Mouse (Mus musculus): Measurements from ENCODE around the gene Rbm3. TPM values are rescaled to one million over a fixed set of nuclear protein-coding genes. Genes with fewer than 3 reads are reported as not detected.
A peak's percentile ranks its signal among the peaks of the same experiment; 100 is the strongest.
"Not testable (repeated sequence)": the region's sequence is repeated elsewhere in the genome, so short reads cannot be mapped to it uniquely, and the experiment has no call there.

The Rbm3 gene
- polyA plus RNA-seq, 1 experiment from 2014 or later, result 510 TPM

DNA sequence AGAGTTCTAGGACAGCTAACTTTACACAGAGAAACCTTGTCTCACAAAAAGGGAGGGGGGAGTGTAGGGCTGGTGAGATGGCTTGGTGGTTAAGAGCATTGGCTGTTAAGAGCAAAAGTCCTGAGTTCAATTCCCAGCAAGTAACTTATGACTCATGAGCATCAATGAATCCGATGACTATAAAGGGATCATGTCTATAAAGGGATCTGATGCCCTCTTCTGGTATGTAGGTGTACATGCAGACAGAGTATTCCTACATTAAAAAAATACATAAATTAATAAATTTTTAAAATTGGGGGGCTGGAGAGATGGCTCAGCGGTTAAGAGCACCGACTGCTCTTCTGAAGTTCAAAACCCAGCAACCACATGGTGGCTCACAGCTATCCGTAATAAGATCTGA, 30.4 kb downstream of the Rbm3 start:
- DNase-seq (ENCODE audit: low spot score), result no peak
- Histone ChIP-seq H3K27me3 (ENCODE audit: low read depth, poor library complexity, severe bottlenecking) (no peaks in the 10 kb centered on the region), H3K4me3 (no peak overlapping the region), H3K27ac (no peak overlapping the region), H3K9me3 (replicated peaks) (no peaks in the 10 kb centered on the region), H3K4me1 (no peaks in the 10 kb centered on the region), H3K36me3 (no peaks in the 10 kb centered on the region)
- 82% methylated on average over 4 of the region's 4 CpGs for WGBS

DNA sequence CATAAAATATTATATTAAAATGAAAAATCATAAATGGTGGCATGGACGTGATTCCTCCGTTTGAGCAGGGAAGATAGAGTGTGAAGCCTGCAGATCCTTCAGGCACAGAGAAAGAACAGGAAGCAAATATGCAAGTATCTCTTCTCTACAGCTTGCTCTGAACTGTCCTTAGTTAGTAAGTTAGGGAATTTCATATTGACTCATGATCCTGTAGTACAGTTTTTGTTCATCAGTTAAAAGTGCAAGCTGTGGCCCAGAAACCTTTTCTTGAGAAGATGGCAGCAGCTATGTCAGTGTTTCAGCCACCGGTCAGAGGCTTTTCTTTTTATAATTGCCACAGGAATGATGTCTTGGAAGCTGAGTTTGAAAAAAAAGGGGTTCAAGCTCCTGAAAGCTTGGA, 40.7 kb downstream of the Rbm3 start:
- no peaks in the 10 kb centered on the region for H3K36me3 ChIP-seq
- WGBS, result 99% methylated on average over 3 of the region's 3 CpGs
- H3K27ac ChIP-seq, result no peak overlapping the region
- H3K9me3 ChIP-seq (replicated peaks), result no peaks in the 10 kb centered on the region
- no peaks in the 10 kb centered on the region for H3K27me3 ChIP-seq (ENCODE audit: low read depth, poor library complexity, severe bottlenecking)
- no peak overlapping the region for H3K4me3 ChIP-seq
- DNase-seq (ENCODE audit: low spot score), result no peak
- peaks cover 6% of the 10 kb centered on the region; the same call in 1 of the 2 replicates for H3K4me1 ChIP-seq

DNA sequence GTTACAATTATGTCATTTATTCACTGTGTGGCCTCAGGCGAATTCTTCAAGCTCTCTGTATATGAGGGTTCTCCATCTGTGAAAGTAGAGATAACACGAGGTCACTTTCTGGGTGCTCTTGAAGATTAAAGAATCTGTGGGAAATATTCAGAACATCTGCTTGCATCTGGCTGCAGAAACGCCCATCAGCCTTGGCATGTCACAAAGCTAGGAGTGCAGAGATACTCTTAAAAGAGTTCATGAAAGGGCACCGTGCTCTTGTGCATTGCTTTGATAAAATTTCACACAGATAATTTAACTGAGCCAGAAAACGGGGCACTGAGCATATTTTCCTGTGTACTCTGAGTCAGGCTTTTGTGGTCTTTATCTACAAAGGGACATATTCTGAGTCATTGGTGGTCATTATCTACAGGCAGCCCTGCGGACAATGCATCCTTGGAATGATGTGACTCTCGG, 43.4 kb downstream of the Rbm3 start:
- DNase-seq (ENCODE audit: low spot score), result no peak
- no peaks in the 10 kb centered on the region for H3K9me3 ChIP-seq (replicated peaks)
- H3K36me3 ChIP-seq, result no peaks in the 10 kb centered on the region

GRCm38 (mm10) chrX:8101017-8101416, 44.7 kb downstream of the Rbm3 start:
- H3K9me3 ChIP-seq (replicated peaks), result no peaks in the 10 kb centered on the region
- no peaks in the 10 kb centered on the region for H3K27me3 ChIP-seq (ENCODE audit: low read depth, poor library complexity, severe bottlenecking)
- 13% methylated on average over 3 of the region's 3 CpGs for WGBS
- H3K27ac ChIP-seq, result peak overlapping the region; percentile 70; the same call in 1 of the 2 replicates
- H3K4me1 ChIP-seq, result peaks cover 6% of the 10 kb centered on the region; the same call in 1 of the 2 replicates
- DNase-seq (ENCODE audit: low spot score), result peak; percentile 67
- no peak overlapping the region for H3K4me3 ChIP-seq
- H3K36me3 ChIP-seq, result no peaks in the 10 kb centered on the region

More for the DNA sequence above, 43.4 kb downstream of the Rbm3 start:
- Histone ChIP-seq H3K4me1 (peaks cover 6% of the 10 kb centered on the region; the same call in 1 of the 2 replicates), H3K4me3 (no peak overlapping the region), H3K27ac (no peak overlapping the region), H3K27me3 (ENCODE audit: low read depth, poor library complexity, severe bottlenecking) (no peaks in the 10 kb centered on the region)
- 76% methylated on average over 7 of the region's 7 CpGs for WGBS

GRCm38 (mm10) chrX:8099435-8099834, 46.2 kb downstream of the Rbm3 start:
- Histone ChIP-seq H3K27ac (no peak overlapping the region), H3K27me3 (ENCODE audit: low read depth, poor library complexity, severe bottlenecking) (no peaks in the 10 kb centered on the region), H3K4me1 (peaks cover 6% of the 10 kb centered on the region; the same call in 1 of the 2 replicates), H3K9me3 (replicated peaks) (no peaks in the 10 kb centered on the region), H3K4me3 (no peak overlapping the region), H3K36me3 (no peaks in the 10 kb centered on the region)
- DNase-seq (ENCODE audit: low spot score), result no peak
- whole genome bisulfite sequencing, result 72% methylated on average over 4 of the region's 4 CpGs

GRCm38 (mm10) chrX:8096787-8097242, 48.9 kb downstream of the Rbm3 start:
- Histone ChIP-seq H3K27ac (peak overlapping the region; percentile 82), H3K4me1 (peaks cover 6% of the 10 kb centered on the region; the same call in 1 of the 2 replicates), H3K9me3 (replicated peaks) (no peaks in the 10 kb centered on the region), H3K27me3 (ENCODE audit: low read depth, poor library complexity, severe bottlenecking) (no peaks in the 10 kb centered on the region), H3K4me3 (peak overlapping the region; percentile 43), H3K36me3 (no peaks in the 10 kb centered on the region)
- DNase-seq (ENCODE audit: low spot score), result peak; percentile 88
- 8% methylated on average over 19 of the region's 19 CpGs for whole genome bisulfite sequencing

DNA sequence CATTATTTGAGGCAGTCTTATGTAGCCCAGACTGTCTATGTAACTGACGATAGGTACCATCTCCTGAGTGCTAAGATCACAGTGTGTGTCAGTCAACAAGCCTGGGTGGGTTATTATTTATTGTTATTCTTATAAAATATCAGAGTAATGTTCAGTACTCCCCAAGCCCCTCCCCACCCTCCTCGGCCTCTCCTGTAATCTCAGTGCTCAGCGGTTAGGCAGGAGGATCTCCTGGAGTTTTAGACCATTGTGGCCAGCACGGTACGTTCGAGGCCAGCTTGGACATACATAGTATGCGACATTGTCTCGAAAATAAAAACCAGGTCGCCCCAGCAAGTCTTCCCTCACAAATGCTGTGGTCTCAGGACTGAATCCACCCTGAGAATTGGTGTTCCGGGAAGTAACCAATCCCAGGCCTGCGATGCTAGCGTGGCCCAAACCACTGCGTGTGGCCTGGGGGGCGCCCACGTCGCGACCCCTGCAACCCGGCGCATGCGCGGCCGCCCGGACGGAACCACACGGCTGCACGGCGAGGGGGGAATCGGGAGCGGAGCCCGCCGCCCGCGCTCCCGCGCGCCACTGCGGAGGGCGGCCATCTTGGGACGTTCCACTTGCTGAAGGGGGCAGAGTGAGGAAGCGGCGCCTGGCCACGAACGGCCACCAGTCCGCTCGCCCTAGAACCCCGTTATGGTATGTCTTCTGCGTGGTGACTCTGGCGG, 49.5 kb downstream of the Rbm3 start:
- H3K27ac ChIP-seq, result peak overlapping the region; percentile 82
- WGBS, result 5% methylated on average over 28 of the region's 48 CpGs

DNA sequence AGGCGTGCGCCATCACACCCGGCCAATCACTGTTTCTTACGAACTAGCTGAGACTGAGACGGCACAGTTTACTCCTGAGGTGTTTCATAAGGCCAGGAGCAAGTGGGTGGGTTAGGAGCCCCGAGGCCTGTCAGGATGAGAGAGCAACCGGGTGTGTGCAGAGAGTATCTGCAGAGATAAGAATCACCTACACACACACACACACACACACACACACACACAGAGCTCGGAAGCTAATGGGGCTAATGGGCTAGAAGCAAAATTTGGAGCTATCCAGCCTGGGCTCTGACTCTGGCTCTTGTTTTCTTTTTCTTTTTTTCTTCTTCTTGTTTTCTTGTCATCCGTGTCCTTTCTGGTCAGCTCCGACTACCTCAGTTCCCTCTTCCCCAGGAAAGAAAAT, 50.1 kb downstream of the Rbm3 start:
- Histone ChIP-seq H3K4me1 (peaks cover under 1% of the 10 kb centered on the region; the same call in 1 of the 2 replicates), H3K27ac (no peak overlapping the region), H3K27me3 (ENCODE audit: low read depth, poor library complexity, severe bottlenecking) (no peaks in the 10 kb centered on the region), H3K4me3 (peak overlapping the region; percentile 40), H3K36me3 (no peaks in the 10 kb centered on the region), H3K9me3 (replicated peaks) (no peaks in the 10 kb centered on the region)
- DNase-seq (ENCODE audit: low spot score), result no peak
- 87% methylated on average over 10 of the region's 10 CpGs for WGBS

More for the DNA sequence above, 49.5 kb downstream of the Rbm3 start:
- not testable (repeated sequence) for H3K27me3 ChIP-seq (ENCODE audit: low read depth, poor library complexity, severe bottlenecking); H3K4me1 ChIP-seq; H3K9me3 ChIP-seq (replicated peaks); DNase-seq (ENCODE audit: low spot score); H3K36me3 ChIP-seq
- H3K4me3 ChIP-seq, result peak overlapping the region; percentile 43

DNA sequence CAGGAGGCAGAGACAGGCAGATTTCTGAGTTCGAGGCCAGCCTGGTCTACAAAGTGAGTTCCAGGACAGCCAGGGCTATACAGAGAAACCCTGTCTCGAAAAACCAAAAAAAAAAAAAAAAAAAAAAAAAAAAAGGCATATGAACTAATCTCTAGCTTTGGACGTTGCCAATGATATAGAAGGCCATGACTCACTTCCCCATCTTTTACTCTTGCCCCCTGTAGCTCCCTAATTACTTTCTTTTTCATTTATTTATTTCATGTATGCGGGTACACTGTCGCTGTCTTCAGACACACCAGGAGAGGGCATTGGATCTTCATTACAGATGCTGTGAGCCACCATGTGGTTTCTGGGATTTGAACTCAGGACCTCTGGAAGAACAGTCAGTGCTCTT, 54.7 kb downstream of the Rbm3 start:
- DNase-seq (ENCODE audit: low spot score); H3K4me1 ChIP-seq; H3K27ac ChIP-seq; H3K4me3 ChIP-seq; H3K9me3 ChIP-seq (replicated peaks); H3K27me3 ChIP-seq (ENCODE audit: low read depth, poor library complexity, severe bottlenecking); H3K36me3 ChIP-seq: not testable (repeated sequence)
- 97% methylated on average over 4 of the region's 5 CpGs for WGBS

DNA sequence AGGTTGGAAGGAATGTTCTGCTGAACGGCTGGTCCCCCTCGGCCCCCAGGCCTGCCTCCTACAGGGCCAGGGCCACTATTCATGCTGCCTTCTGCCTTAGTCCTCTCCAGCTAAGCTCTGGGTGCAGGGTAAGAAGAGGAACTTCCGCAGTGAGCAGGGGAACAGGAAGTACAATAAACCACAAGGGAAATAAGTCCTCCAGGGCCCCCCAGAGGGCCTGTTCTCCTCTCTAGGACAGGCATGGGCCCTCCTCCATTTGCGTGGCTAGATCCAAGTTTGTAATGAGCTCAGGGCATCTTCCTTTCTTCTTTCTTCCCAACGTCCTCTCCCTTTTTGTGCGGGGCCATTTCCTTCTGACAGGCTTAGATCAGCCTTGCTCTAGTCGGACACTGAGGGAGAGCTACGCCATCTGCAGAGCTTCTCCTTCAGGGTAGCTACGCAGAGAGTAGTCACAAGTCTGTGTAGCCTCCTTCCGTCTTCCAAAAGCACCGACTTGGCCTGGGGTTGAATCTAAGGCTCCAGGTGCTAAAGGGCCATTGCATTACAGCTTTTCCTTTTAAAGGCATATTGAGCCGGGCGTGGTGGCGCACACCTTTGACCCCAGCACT, 55.2 kb downstream of the Rbm3 start, which contains the start of gene Was:
TSS of gene Was (minus strand) at position 153 of the 608 bp plus-strand sequence.
- 91% methylated on average over 14 of the region's 14 CpGs for WGBS
- H3K27me3 ChIP-seq (ENCODE audit: low read depth, poor library complexity, severe bottlenecking), result no peaks in the 10 kb centered on the region
- DNase-seq (ENCODE audit: low spot score), result no peak
- no peaks in the 10 kb centered on the region for H3K4me1 ChIP-seq
- no peak within 1 kb of the TSS for H3K4me3 ChIP-seq
- no peak within 1 kb of the TSS for H3K27ac ChIP-seq
- H3K36me3 ChIP-seq, result no peaks in the 10 kb centered on the region
- no peaks in the 10 kb centered on the region for H3K9me3 ChIP-seq (replicated peaks)

- no peaks in the 10 kb centered on the region for H3K27me3 ChIP-seq (ENCODE audit: low read depth, poor library complexity, severe bottlenecking)
- 92% methylated on average over 3 of the region's 3 CpGs for WGBS
- H3K4me1 ChIP-seq, result no peaks in the 10 kb centered on the region
- no peaks in the 10 kb centered on the region for H3K9me3 ChIP-seq (replicated peaks)
- H3K36me3 ChIP-seq, result no peaks in the 10 kb centered on the region
- H3K4me3 ChIP-seq, result no peak overlapping the region
- DNase-seq (ENCODE audit: low spot score), result no peak
- H3K27ac ChIP-seq, result no peak overlapping the region
Observed at GRCm38 (mm10) chrX:8089746-8090145, 55.9 kb downstream of the Rbm3 start.

Measured in limb, embryonic 10.5 days (tissue).